Mouse (Mus musculus) yolk sac, embryonic 10.5 days (tissue): ENCODE measurements around the gene Ccna1.

Source experiments
- DNase-seq: peaks from one replicate; pipeline ENCODE4 v3.0.0-alpha.2; 2017; ENCODE audit warnings: low spot score

Gene Ccna1

GRCm38 (mm10) chr3:55055038-55055746 lies at the start of gene Ccna1:
Ccna1 (minus strand) TSS chr3:55055501.
- peak; percentile 72 for DNase-seq

GRCm38 (mm10) chr3:55101092-55101491 lies 45.8 kb upstream of the Ccna1 start:
- DNase-seq, result no peak

- no peak for DNase-seq
These were observed 43.7 kb upstream of the Ccna1 start for GRCm38 (mm10) chr3:55098990-55099389.

- no peak for DNase-seq
These were observed 42.7 kb upstream of the Ccna1 start for GRCm38 (mm10) chr3:55098014-55098413.

- no peak for DNase-seq
These were observed 41.9 kb upstream of the Ccna1 start for GRCm38 (mm10) chr3:55097186-55097585.

GRCm38 (mm10) chr3:55096655-55097005 lies 41.3 kb upstream of the Ccna1 start:
- no peak for DNase-seq

- DNase-seq, result no peak
These were observed 40.8 kb upstream of the Ccna1 start for GRCm38 (mm10) chr3:55095968-55096654.

GRCm38 (mm10) chr3:55093161-55093560 lies 37.9 kb upstream of the Ccna1 start:
- DNase-seq, result no peak

- no peak for DNase-seq
These were observed 34.0 kb upstream of the Ccna1 start for GRCm38 (mm10) chr3:55089291-55089690.

- DNase-seq, result no peak
These were observed 33.5 kb upstream of the Ccna1 start for GRCm38 (mm10) chr3:55088843-55089242.

GRCm38 (mm10) chr3:55088359-55088758 lies 33.1 kb upstream of the Ccna1 start:
- DNase-seq, result no peak

GRCm38 (mm10) chr3:55087360-55087759 lies 32.1 kb upstream of the Ccna1 start:
- DNase-seq, result no peak

GRCm38 (mm10) chr3:55086948-55087347 lies 31.6 kb upstream of the Ccna1 start:
- DNase-seq, result no peak

- DNase-seq, result no peak
These were observed 30.4 kb upstream of the Ccna1 start for GRCm38 (mm10) chr3:55085716-55086115.

GRCm38 (mm10) chr3:55084781-55085180 lies 29.5 kb upstream of the Ccna1 start:
- no peak for DNase-seq

- peak; percentile 32 for DNase-seq
These were observed 24.8 kb upstream of the Ccna1 start for GRCm38 (mm10) chr3:55080055-55080454.

- DNase-seq, result no peak
These were observed 24.3 kb upstream of the Ccna1 start for GRCm38 (mm10) chr3:55079619-55080018.

GRCm38 (mm10) chr3:55078233-55078632 lies 22.9 kb upstream of the Ccna1 start:
- DNase-seq, result no peak

- no peak for DNase-seq
These were observed 20.0 kb upstream of the Ccna1 start for GRCm38 (mm10) chr3:55075294-55075648.

- no peak for DNase-seq
These were observed 19.4 kb upstream of the Ccna1 start for GRCm38 (mm10) chr3:55074576-55075293.

- no peak for DNase-seq
These were observed 12.6 kb upstream of the Ccna1 start for GRCm38 (mm10) chr3:55067791-55068434.

- DNase-seq, result no peak
These were observed 11.3 kb upstream of the Ccna1 start for GRCm38 (mm10) chr3:55066666-55067023.
